Mouse (Mus musculus) heart, postnatal 0 days (tissue): ENCODE results near the gene Neurl2. TPM values are rescaled to one million over a fixed set of nuclear protein-coding genes. Genes with fewer than 3 reads are reported as not detected.
"Not testable (repeated sequence)": the region's sequence is repeated elsewhere in the genome, so short reads cannot be mapped to it uniquely, and the experiment has no call there.

Source experiments
- ATAC-seq: fragments of 200-750 bp; cut with Nextera tagmentation; 2 replicates; pipeline ENCODE4 v1.8.0; 2017; ENCODE audit warnings: low read depth, moderate number of reproducible peaks, moderate library complexity; ENCODE audit not compliant: insufficient read depth
- DNase-seq: peaks from one replicate; pipeline ENCODE4 v3.0.0-alpha.2; 2016; ENCODE audit warnings: low spot score
- H3K27ac ChIP-seq: fragments of 300-500 bp; sonication (generic); 2 replicates; pipeline ENCODE4 v1.5.1; 2014; ENCODE audit warnings: low read depth, mild to moderate bottlenecking
- H3K27me3 ChIP-seq: fragments of 300-500 bp; sonication (generic); 2 replicates; pipeline ENCODE4 v1.6.1; 2014; ENCODE audit warnings: low read length, mixed read lengths; ENCODE audit not compliant: control insufficient read depth, insufficient read depth
- H3K36me3 ChIP-seq: fragments of 300-500 bp; sonication (generic); replicated peaks from 2 replicates; pipeline ENCODE4 v1.6.1; 2014; ENCODE audit warnings: low read length, mixed read lengths; ENCODE audit not compliant: control insufficient read depth, insufficient read depth
- H3K4me1 ChIP-seq: fragments of 300-500 bp; sonication (generic); 2 replicates; pipeline ENCODE4 v1.6.1; 2014; ENCODE audit warnings: antibody characterized with exemption; ENCODE audit not compliant: control insufficient read depth, insufficient read depth
- H3K4me2 ChIP-seq: fragments of 300-500 bp; sonication (generic); 2 replicates; pipeline ENCODE4 v1.6.1; 2014; ENCODE audit warnings: low read depth, mild to moderate bottlenecking, low read length, moderate library complexity
- H3K4me3 ChIP-seq: fragments of 300-500 bp; sonication (generic); 2 replicates; pipeline ENCODE4 v1.5.1; 2014; ENCODE audit warnings: low read depth, low read length
- H3K9ac ChIP-seq: fragments of 300-500 bp; sonication (generic); replicated peaks from 2 replicates; pipeline ENCODE4 v1.6.1; 2014; ENCODE audit warnings: low read depth, low read length, mixed read lengths
- H3K9me3 ChIP-seq: fragments of 300-500 bp; sonication (generic); replicated peaks from 2 replicates; pipeline ENCODE4 v1.6.1; 2016; ENCODE audit warnings: low read length; ENCODE audit not compliant: control insufficient read depth
- CTCF ChIP-seq: IDR thresholded peaks from 2 replicates; pipeline ENCODE4 v1.5.1; 2016; ENCODE audit warnings: antibody characterized with exemption, control low read depth, low read depth
- EP300 ChIP-seq: IDR thresholded peaks from 2 replicates; pipeline ENCODE4 v1.6.1; 2016; ENCODE audit warnings: antibody characterized with exemption, low read depth
- WGBS: fragments of 180-500 bp; shearing (Covaris S2); extraction: QIAGEN DNeasy Blood & Tissue Kit; methylation state at CpG from one replicate; pipeline ENCODE4 v1.1.7; 2014; 5-methylcytosine and 5-hydroxymethylcytosine counted together
- polyA plus RNA-seq: library from polyadenylated mRNA; unstranded; fragments of >200 nt; fragmentation: Nextera tagmentation; extraction: Ambion mirVana; gene quantifications from 2 replicates; pipeline ENCODE4 v1.2.1, GENCODE M21; 2015
- total RNA-seq: library from RNA; depleted of rRNA; stranded (reverse); fragments of >200 nt; gene quantifications from 2 replicates; pipeline ENCODE4 v1.2.3, GENCODE M21; 2014; ENCODE audit warnings: low replicate concordance

Neurl2 gene
- total and polyA plus RNA-seq, 2 experiments from 2014 or later, result 57.1 to 76.5 TPM

DNA sequence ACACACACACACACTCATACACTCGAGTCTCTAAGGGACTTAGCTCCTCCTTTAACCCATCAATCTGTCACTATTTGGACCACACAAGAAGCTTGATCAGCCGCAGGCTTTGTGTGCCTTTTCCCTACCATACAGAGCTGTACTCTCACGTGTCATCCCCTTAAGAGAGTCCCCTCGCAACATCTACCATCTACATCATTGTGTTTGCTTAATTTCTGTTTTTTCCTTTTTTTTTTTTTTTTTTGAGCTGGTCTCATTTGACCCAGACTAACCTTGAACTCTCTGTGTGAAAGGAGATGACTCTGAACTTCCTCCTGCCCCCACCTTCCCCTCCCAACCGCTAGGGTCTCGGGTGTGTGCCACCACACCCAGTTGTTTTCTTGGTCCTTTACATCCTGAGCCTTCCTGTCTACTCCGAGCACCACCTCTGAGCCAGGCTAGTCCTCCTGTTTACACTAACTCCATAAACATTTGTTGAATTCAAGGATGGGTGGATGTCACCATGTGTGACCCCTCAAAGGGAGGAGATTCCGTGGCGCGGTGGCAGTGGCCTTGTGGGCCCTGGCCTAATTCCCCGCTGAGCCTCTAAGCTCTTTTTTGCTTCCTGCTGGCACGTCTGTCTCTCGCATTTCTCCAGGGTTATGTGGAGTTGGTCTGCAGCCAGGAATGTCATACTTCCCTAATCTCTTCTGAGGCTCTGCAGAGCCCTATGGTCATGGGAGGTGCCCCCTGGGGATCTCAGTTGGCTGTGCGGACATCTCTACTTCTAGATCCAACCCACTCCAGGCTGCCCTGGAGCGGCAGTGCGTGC lies 33.7 kb upstream of the Neurl2 start:
- DNase-seq (peak; percentile 96), ATAC-seq (peak; percentile 96)
- 0 out of 2 replicates have a peak overlapping the region, but pooled peaks have one; percentile 13 for H3K9ac ChIP-seq
- H3K36me3 ChIP-seq, result no peaks in the 10 kb centered on the region
- H3K4me2 ChIP-seq, result no peak overlapping the region
- no peak for TF ChIP-seq CTCF
- peak; percentile 93 for TF ChIP-seq EP300
- 11% methylated on average over 16 of the region's 16 CpGs for WGBS
- no peaks in the 10 kb centered on the region for H3K27me3 ChIP-seq
- no peak overlapping the region for H3K4me3 ChIP-seq
- peak overlapping the region; percentile 95 for H3K27ac ChIP-seq
- peaks cover 5% of the 10 kb centered on the region; the same call in 1 of the 2 replicates for H3K9me3 ChIP-seq
- peaks cover 9% of the 10 kb centered on the region for H3K4me1 ChIP-seq

- DNase-seq, result no peak
- WGBS, result 60% methylated on average over 4 of the region's 4 CpGs
- Histone ChIP-seq H3K4me1 (peaks cover 18% of the 10 kb centered on the region), H3K27me3 (no peaks in the 10 kb centered on the region), H3K9ac (no peak overlapping the region), H3K4me3 (no peak overlapping the region), H3K36me3 (no peaks in the 10 kb centered on the region), H3K4me2 (no peak overlapping the region), H3K27ac (no peak overlapping the region), H3K9me3 (peaks cover 5% of the 10 kb centered on the region; the same call in 1 of the 2 replicates)
- TF ChIP-seq EP300, result no peak
- no peak for TF ChIP-seq CTCF
- no peak for ATAC-seq
Measured at GRCm38 (mm10) chr2:164864593-164864992, 31.3 kb upstream of the Neurl2 start.

GRCm38 (mm10) chr2:164863411-164863810 lies 30.2 kb upstream of the Neurl2 start:
- H3K9ac ChIP-seq, H3K4me3 ChIP-seq, ATAC-seq, H3K27me3 ChIP-seq, H3K9me3 ChIP-seq, H3K27ac ChIP-seq, DNase-seq, H3K4me2 ChIP-seq, H3K36me3 ChIP-seq: not testable (repeated sequence)
- peaks cover 18% of the 10 kb centered on the region for H3K4me1 ChIP-seq
- 91% methylated on average over 7 of the region's 9 CpGs for WGBS

DNA sequence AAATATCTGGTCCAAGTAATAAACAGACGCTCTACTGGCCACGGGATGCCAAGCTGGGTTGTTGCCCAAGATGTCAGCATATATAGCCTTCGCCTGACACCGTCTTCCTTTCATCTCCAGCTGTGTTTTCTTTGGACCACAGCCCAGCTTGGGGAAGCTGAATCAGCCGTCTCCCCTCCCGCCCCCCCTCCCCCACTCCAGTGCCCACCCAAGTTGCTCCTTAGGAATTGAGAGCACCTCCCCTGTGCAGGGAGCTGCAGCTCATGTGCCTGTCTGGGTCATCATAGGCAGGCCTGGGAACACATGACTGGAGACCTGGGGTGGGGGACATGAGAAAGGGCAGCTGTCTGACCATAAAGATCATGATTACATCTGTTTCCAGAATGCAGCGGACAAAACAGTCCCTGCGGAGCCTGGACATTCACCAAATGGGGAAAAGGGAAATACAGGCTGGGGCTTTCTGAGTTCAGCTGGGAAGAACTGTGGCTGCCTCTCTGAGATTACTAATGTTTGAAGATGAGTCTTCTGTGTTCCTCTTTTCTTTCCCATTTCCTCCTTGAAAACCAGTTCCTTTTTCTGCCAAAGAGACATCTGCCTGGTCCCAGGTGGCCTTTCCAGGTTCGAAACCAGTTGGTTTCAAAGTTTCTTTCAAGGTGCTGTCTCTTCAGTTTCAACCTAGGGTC lies 29.1 kb upstream of the Neurl2 start:
- ATAC-seq (peak; percentile 13), DNase-seq (peak; percentile 61)
- Histone ChIP-seq H3K36me3 (no peaks in the 10 kb centered on the region), H3K4me1 (peaks cover 19% of the 10 kb centered on the region), H3K9me3 (no peaks in the 10 kb centered on the region), H3K9ac (no peak overlapping the region), H3K27ac (peak overlapping the region; percentile 62), H3K27me3 (peaks cover 15% of the 10 kb centered on the region; the same call in 1 of the 2 replicates), H3K4me2 (no peak overlapping the region), H3K4me3 (no peak overlapping the region)
- TF ChIP-seq CTCF (no peak), EP300 (no peak)
- 32% methylated on average over 9 of the region's 9 CpGs for WGBS

- H3K4me2 ChIP-seq, result no peak overlapping the region
- no peaks in the 10 kb centered on the region for H3K9me3 ChIP-seq
- no peak for TF ChIP-seq CTCF
- no peak for TF ChIP-seq EP300
- H3K4me3 ChIP-seq, result no peak overlapping the region
- peaks cover 28% of the 10 kb centered on the region; the same call in 1 of the 2 replicates for H3K27me3 ChIP-seq
- H3K27ac ChIP-seq, result no peak overlapping the region
- WGBS, result 47% methylated on average over 4 of the region's 4 CpGs
- H3K36me3 ChIP-seq, result no peaks in the 10 kb centered on the region
- no peak overlapping the region for H3K9ac ChIP-seq
- ATAC-seq (no peak), DNase-seq (no peak)
- peaks cover 23% of the 10 kb centered on the region for H3K4me1 ChIP-seq
Measured at GRCm38 (mm10) chr2:164861094-164861493, 27.8 kb upstream of the Neurl2 start.
